Mouse (Mus musculus): Measurements from ENCODE around the gene Faf1.

DNA sequence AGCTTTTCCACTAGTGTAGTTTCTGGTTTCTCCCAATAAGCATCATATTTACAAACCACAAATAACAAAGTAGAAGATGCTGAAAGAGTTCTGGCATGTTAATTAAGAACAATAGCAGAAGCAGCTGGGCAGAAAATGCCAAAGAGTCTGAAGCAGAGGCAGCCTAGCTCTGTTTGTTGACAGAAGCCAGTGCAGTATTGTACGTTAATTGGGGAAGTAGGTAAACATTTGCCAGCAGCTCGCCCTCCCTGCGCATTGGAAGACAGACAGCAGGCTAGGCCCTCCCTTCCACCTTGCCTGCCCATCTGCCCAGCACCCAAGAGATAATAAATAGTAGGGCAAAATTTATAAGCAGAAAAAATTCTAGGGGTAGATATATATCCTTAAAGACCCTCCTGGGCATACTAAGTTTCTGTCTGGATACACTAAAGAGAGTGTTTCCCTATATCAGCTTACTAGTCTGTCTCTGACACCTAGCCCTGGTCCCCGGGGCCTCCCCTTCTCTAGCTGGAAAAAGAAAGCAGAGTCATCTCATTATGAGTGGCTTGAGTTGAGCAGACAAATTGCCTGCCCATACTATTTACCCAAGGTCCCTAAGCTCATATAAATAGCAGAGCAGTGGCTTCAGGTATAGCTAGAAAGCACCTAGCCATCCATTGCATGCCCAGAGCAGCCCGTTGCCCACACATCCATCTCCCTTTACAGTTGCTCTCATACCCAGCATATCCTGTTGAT is 284.0 kb downstream of the Faf1 start:
- TF ChIP-seq CTCF (IDR thresholded peaks at IDR 0.05): no peak
- no peak for TF ChIP-seq EP300 (IDR thresholded peaks at IDR 0.05)

Data from lung, postnatal 0 days (tissue).